Mouse (Mus musculus) heart, postnatal 0 days (tissue): Measurements from ENCODE around the gene Slc8b1.

Experiments used
- CTCF ChIP-seq: IDR thresholded peaks from 2 replicates; pipeline ENCODE4 v1.5.1; 2016; ENCODE audit warnings: antibody characterized with exemption, control low read depth, low read depth
- EP300 ChIP-seq: IDR thresholded peaks from 2 replicates; pipeline ENCODE4 v1.6.1; 2016; ENCODE audit warnings: antibody characterized with exemption, low read depth

DNA sequence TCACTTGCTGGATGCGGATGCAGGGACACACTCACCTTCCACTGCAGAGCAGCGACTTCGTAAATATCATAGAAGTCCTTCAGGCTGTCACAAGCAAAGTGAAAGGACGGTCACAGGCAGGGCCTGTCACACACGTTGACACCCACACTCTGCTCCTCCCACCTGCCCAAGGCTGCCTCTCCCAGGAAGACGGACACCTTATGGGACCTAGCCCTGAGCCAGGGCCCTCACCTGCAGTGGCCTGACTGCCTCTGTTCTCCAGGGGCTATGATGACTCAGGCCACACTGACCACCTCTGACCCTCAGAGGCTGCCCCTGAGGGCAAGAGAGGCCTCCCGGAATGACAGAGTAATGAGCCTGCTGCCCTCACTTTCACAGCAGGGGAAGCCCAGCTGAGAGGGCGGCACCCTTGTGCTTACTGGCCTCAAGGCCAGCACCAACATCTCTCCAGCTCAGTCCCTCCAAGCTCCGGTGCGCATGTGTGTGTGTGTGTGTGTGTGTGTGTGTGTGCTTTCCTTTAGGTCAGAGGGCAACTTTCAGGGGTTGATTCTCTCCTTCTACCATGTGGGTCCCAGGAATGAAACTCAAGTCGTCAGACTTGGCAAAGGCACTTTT is 37.4 kb downstream of the Slc8b1 start:
- no peak for TF ChIP-seq CTCF
- no peak for TF ChIP-seq EP300
